Mouse (Mus musculus) ovary, postnatal 10 days (tissue): Measurements from ENCODE around the gene Chrne.

Source experiments
- DNase-seq: peaks from one replicate; pipeline ENCODE4 v3.0.0; 2022; ENCODE audit warnings: low spot score

The Chrne gene

DNA sequence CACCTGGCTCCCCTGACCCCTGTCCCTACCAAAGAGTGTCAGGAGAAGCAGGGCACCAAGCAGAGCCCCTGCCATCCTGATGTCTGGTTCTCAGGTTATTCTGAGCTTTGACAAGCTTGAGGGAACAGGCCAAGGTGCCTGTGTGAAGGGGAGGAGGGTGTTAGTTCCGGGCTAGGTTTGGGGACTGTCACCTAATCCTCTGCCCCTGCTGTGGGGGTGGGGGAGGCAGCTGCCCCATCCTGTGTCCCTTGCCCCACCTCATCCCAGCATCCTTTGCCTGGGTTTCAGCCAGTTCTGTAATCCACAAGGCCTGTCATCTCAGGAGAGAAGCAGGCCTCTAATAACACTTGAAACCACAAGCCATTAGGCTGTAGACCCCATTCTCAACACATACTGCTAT is at the start of gene Chrne:
Gene Chrne (minus strand): TSS at position 116 of the 400 bp plus-strand sequence.
- no peak for DNase-seq

GRCm38 (mm10) chr11:70668335-70668770 is 49.3 kb upstream of the Chrne start:
- DNase-seq = peak; percentile 37

GRCm38 (mm10) chr11:70667271-70668150 is 48.5 kb upstream of the Chrne start:
- no peak for DNase-seq

- no peak for DNase-seq
These were observed 47.7 kb upstream of the Chrne start for GRCm38 (mm10) chr11:70666687-70667086.

GRCm38 (mm10) chr11:70664741-70665140 is 45.7 kb upstream of the Chrne start:
- DNase-seq = no peak

DNA sequence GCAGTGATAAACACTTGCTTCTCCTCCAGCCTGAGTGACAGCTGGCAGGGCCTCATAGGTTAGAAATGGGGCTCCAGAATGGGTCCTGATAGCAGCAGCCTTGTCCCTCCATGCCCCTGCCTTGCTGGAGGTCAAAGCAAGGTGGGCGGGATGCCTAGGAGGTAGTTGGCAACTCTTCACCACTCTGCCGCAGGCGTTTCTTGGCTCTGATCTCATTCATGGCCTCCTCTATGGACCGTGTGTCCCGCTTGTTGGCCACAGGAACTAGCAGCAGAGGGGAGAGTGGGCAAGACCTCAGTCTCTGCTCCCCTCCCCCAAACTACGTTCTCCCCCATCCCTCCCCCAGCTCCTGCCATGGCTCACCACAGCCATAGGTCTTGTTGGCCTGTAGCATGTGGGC is 44.9 kb upstream of the Chrne start:
- DNase-seq = no peak

DNA sequence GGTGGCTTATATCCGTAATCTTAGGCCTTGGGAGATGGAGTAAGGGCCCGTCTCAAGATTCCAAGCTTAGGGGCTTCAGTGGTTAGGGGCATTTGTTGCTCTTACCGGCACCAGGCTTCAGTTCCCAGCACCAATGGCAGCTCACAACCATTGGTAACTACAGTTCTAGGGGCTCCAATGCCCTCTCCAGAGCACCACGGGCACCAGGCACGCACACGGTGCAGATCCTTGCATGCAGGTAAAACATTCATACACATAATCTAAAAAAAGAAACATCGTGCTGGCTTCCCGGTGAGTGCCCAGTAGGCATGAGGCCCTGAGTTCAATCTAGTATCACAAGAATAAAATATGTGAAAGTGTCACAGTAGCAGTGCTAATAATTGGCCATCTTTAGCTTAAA is 44.1 kb upstream of the Chrne start:
- DNase-seq = no peak

DNA sequence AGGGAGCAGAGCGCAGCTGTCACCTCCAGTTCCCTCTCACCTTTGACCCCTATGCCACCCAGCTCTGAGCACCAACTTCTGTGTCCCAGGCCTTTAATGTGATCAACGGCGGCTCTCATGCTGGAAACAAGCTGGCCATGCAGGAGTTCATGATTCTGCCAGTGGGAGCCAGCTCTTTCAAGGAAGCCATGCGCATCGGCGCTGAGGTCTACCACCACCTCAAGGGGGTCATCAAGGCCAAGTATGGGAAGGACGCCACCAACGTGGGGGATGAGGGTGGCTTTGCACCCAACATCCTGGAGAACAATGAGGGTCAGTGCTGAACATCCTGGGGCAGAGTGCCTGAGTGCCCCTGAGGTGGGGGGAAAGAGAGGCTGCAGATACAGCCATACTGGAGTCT is 41.6 kb upstream of the Chrne start:
- no peak for DNase-seq

DNA sequence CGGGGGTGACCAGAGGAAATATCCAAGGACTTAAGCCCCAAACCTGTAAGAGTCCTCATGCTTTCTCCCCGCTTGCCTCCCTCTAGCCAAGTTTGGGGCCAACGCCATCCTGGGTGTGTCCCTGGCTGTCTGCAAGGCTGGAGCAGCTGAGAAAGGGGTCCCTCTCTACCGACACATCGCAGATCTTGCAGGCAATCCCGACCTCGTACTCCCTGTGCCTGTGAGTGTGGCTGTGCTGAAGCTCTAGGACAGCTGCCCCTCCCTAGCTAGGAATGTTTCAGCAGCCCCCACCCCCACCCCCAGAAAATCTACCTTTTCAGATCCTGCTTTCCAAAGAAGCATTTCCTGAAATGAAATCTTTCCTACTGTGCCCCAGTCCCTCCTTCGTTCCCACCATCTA is 39.9 kb upstream of the Chrne start:
- DNase-seq = no peak

- no peak for DNase-seq
These were observed 39.5 kb upstream of the Chrne start for GRCm38 (mm10) chr11:70658521-70658920.

- DNase-seq = no peak
These were observed 39.0 kb upstream of the Chrne start for GRCm38 (mm10) chr11:70657991-70658390.

DNA sequence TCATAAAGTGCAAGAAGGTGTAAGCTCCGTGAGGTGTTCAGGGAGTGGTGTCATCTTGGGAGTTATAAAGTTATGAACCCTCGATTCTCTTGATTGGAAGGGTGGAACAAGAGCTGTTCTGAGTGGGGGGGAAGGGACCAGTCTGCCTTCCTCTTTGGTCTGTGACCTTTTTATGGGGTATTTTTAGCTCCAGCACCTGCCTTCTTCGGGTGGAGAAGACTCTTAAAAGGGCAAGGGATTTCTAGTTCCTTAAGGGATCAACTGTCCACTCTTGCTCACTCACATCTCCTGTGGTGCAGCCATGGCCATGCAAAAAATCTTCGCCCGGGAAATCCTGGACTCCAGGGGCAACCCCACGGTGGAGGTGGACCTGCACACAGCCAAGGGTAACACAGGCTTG is 38.6 kb upstream of the Chrne start:
- DNase-seq = no peak

GRCm38 (mm10) chr11:70656964-70657363 is 37.9 kb upstream of the Chrne start, which contains the start of gene Eno3:
Gene Eno3, plus strand, starts transcription at chr11:70657202.
- no peak for DNase-seq

GRCm38 (mm10) chr11:70656456-70656927 is 37.5 kb upstream of the Chrne start:
- DNase-seq = no peak

GRCm38 (mm10) chr11:70655571-70656455 is 36.8 kb upstream of the Chrne start:
- DNase-seq = peak; percentile 48

DNA sequence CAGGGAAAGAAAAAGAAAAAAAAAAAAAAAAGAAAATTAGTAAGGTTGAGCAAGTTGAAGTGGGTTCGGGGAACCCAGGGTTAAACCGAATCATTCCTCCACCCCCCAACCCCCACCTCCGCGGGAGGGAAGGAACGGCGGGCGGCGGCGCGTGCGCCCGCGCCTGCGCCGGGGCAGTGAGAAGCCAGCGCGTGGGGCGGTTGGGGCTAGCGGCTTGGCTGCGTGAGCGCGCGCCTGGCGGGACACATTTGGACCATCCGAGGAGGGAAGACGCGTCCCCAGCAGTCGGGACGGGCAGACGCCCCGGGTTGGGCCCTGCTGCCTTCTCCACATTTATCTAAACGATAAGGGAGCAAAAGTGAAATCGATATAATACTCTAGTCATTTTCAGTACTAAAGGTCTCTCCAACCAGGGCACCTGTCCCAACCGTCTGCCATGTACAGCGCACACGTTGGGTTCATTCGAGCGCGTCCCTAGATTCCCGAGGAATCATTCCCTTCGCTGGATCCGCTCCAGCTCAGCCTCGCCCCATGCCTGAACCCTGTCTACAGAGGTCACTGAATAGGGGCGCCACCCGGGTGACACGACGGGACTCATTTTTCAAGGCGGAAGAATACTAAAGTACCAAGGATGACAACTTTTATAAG is 36.0 kb upstream of the Chrne start:
- peak; percentile 62 for DNase-seq

DNA sequence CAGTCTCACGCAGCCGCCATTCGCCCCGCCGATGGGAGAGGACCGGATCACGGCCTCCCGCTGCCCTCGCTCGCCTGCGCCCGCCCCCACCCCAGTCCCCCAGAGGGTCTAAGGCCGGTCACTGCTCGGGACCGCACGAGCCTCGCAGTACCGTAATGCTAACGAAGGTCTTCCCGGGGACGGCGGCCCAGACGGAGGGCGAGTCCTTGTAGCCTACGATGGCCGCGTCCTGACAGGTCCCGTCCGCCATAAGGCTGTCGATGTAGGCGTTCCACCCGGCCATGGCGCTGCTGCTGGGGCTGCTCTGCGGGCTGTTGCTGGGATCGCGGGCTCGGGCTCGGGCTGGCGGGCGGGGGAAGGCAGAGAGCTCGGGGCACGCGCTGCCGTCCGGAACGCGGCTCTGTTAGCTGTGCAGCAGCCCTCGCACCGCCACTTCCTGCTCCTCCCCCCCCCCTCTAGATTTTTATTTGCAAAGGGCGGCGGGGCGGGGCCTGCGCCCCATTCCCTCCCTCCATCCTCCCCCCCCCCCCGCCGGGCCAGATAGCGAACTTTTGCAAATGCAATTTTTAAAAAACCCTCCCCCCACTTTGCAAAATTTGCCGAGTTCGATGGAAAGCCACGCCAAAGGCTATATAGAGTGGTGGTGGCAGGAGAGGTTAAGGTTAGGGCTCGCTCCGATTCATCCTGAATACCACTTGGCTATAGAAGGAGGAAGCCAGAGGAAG is 35.3 kb upstream of the Chrne start, which contains the start of gene Pfn1:
Gene Pfn1 (minus strand): TSS at position 447 of the 725 bp plus-strand sequence.
- DNase-seq = peak; percentile 62

DNA sequence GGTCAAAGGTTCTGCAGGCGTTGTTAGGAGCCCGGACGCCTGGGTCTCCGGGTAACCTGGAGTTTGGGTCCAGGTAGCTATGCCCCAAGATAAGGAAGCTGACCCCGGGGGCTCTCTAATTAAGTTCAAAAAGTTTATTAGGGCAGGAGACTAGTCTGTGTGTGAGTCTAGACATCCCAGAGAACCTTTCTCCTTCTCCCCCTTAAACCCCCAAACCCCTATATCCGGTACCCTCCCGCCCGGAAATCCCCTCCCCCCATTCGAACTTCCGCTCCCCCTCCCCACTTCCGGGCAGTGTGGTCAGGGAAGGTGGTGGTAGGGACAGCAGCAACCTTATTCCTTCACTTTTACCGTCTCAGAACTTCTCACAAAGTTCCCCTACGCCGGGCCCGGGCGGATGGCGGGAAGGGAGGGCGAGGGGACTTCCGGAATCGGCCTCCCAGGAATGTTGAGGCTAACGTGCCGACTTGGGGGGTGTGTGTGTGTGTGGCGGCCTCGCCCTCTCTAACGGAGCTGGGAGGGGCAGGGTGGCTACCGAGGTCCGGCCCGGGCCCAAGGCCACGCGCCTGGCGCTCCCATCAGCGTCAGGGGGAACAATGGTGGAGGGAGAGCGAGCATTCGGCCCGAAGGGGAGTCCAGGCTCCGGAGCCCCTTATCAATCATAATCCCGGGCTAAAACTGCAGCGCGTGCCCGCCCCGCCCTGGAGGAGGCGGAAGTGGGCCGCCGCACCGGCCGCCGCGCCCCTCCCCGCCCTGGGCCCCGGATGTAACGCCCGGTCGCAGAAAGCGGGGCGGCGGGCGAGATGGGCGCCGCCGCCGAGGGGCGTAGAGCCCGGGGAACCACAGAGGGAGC is 34.6 kb upstream of the Chrne start:
- DNase-seq = peak; percentile 58

GRCm38 (mm10) chr11:70652884-70653344 is 33.9 kb upstream of the Chrne start:
- DNase-seq = no peak
